8 mouse cellular contexts compared by ENCODE assay signal in genomic region chr4:21957570-21958321, GRCm38 (mm10). TPM values are rescaled to one million over a fixed set of nuclear protein-coding genes. Genes with fewer than 3 reads are reported as not detected.
DNase-seq lines count a peak whose midpoint lies in the region; ATAC-seq and TF ChIP-seq lines count a peak whose summit lies in the region.

No protein-coding gene starts in this region.

- no peak overlapping the region for H3K27ac ChIP-seq in midbrain, embryonic 10.5 days (replicated peaks)
- no peak overlapping the region for H3K27ac ChIP-seq in midbrain, embryonic 15.5 days
- no peak overlapping the region for H3K27ac ChIP-seq in midbrain, postnatal 0 days (ENCODE audit: low read depth, low read length)

- no peak overlapping the region for H3K4me3 ChIP-seq in midbrain, embryonic 10.5 days
- H3K4me3 ChIP-seq in midbrain, embryonic 15.5 days = no peak overlapping the region
- no peak overlapping the region for H3K4me3 ChIP-seq in midbrain, postnatal 0 days (ENCODE audit: low read depth, low read length)

- ATAC-seq in midbrain, embryonic 15.5 days (replicated peaks) = no peak
- peak; percentile 76 to 93 for ATAC-seq in hematopoietic stem cell, adult 5-6 weeks (replicated peaks in 1 of 2; ENCODE audit: insufficient read depth in 1 of 2, low FRiP score in 2 of 2, low TSS enrichment in 1 of 2, low read depth in 1 of 2, poor library complexity in 2 of 2, severe bottlenecking in 2 of 2)
- ATAC-seq in midbrain, postnatal 0 days (ENCODE audit: low FRiP score) = peak; percentile 58

- peak; percentile 57 for DNase-seq in midbrain, embryonic 10.5 days (ENCODE audit: low spot score)
- peak; percentile 14 for DNase-seq in adrenal gland, adult 8-10 months
- DNase-seq in embryo, embryonic 9.5 days (ENCODE audit: extremely low spot score) = peak; percentile 59
- DNase-seq in layer of hippocampus, postnatal 10 days (ENCODE audit: low spot score in 2 of 2) = peak; percentile 65 to 72
- peak; percentile 59 for DNase-seq in midbrain, postnatal 0 days (ENCODE audit: low spot score)
- DNase-seq in urinary bladder, postnatal 25 days (ENCODE audit: low spot score) = peak; percentile 29

- no peak overlapping the region for H3K4me2 ChIP-seq in midbrain, embryonic 15.5 days
- no peak overlapping the region for H3K4me2 ChIP-seq in midbrain, postnatal 0 days (ENCODE audit: low read depth, low read length, poor library complexity, severe bottlenecking)

- H3K9ac ChIP-seq in midbrain, embryonic 15.5 days = no peak overlapping the region
- no peak overlapping the region for H3K9ac ChIP-seq in midbrain, postnatal 0 days (replicated peaks; ENCODE audit: low read length, poor library complexity, severe bottlenecking)

- no peaks in the 10 kb centered on the region for H3K27me3 ChIP-seq in midbrain, embryonic 10.5 days (ENCODE audit: low read depth, poor library complexity, severe bottlenecking)
- H3K27me3 ChIP-seq in midbrain, embryonic 15.5 days (replicated peaks) = no peaks in the 10 kb centered on the region
- H3K27me3 ChIP-seq in midbrain, postnatal 0 days (ENCODE audit: insufficient read depth, low read length) = no peaks in the 10 kb centered on the region

- H3K4me1 ChIP-seq in midbrain, embryonic 10.5 days = no peaks in the 10 kb centered on the region
- H3K4me1 ChIP-seq in midbrain, embryonic 15.5 days = no peaks in the 10 kb centered on the region
- H3K4me1 ChIP-seq in midbrain, postnatal 0 days (ENCODE audit: insufficient read depth, low read length) = no peaks in the 10 kb centered on the region

- peak; percentile 69 for TF ChIP-seq CTCF in midbrain, postnatal 0 days (IDR thresholded peaks at IDR 0.05)

- 62% methylated on average over 7 of the region's 7 CpGs for WGBS in midbrain, embryonic 10.5 days
- 61% methylated on average over 7 of the region's 7 CpGs for WGBS in midbrain, embryonic 15.5 days
- 59% methylated on average over 7 of the region's 7 CpGs for WGBS in midbrain, postnatal 0 days

- H3K36me3 ChIP-seq in midbrain, embryonic 10.5 days = peaks cover 38% of the 10 kb centered on the region
- no peaks in the 10 kb centered on the region; the same call in 1 of the 2 replicates for H3K36me3 ChIP-seq in midbrain, embryonic 15.5 days (replicated peaks)
- peaks cover 31% of the 10 kb centered on the region for H3K36me3 ChIP-seq in midbrain, postnatal 0 days (ENCODE audit: insufficient read depth, low read length)

- H3K9me3 ChIP-seq in midbrain, embryonic 10.5 days (replicated peaks) = no peaks in the 10 kb centered on the region
- no peaks in the 10 kb centered on the region for H3K9me3 ChIP-seq in midbrain, embryonic 15.5 days
- no peaks in the 10 kb centered on the region for H3K9me3 ChIP-seq in midbrain, postnatal 0 days (ENCODE audit: low read length)

RNA-seq across cellular contexts. Expression of gene Faxc, which starts 26.6 kb away (rescaled TPM):
- 9.6 and 13.3 TPM in 2 replicates for polyA plus RNA-seq in midbrain, embryonic 10.5 days (2016; fragmentation: Nextera tagmentation; extraction: Ambion mirVana)
- polyA plus RNA-seq in midbrain, embryonic 15.5 days (2015; fragmentation: Nextera tagmentation; extraction: Ambion mirVana) = 20.7 and 22.5 TPM in 2 replicates
- 1 to 10 TPM; 6.2 to 9.8 (median 7.7) TPM for total RNA-seq in adrenal gland, adult 8-10 months (2022)
- 0.55 and 0.63 TPM in 2 replicates for total RNA-seq in hematopoietic stem cell, adult 5-6 weeks (2017)
- total RNA-seq in layer of hippocampus, postnatal 10 days (2021) = 10 to 100 TPM; 84.4 to 89.2 TPM
- 64.0 and 91.3 TPM in 2 replicates for total RNA-seq in midbrain, postnatal 0 days (2014; rRNA removed)
- polyA plus RNA-seq in midbrain, postnatal 0 days (2015; fragmentation: Nextera tagmentation; extraction: Ambion mirVana) = 10.8 and 12.2 TPM in 2 replicates

Comparison
In these comparisons a context has a peak if more than half of its experiments do, and no peak if none do; other contexts are left out.
1. DNase-seq: peak in every context shown above with its lines; median percentile 68 in layer of hippocampus, postnatal 10 days; 59 in embryo, embryonic 9.5 days; 59 in midbrain, postnatal 0 days; 57 in midbrain, embryonic 10.5 days; 29 in urinary bladder, postnatal 25 days; 14 in adrenal gland, adult 8-10 months.